Mouse (Mus musculus) cerebellum, adult 9-11 months (tissue): ENCODE measurements around the gene Fbxo41.

Experiments
- DNase-seq: peaks from one replicate; pipeline ENCODE4 v3.0.0; 2022

Gene Fbxo41

DNA sequence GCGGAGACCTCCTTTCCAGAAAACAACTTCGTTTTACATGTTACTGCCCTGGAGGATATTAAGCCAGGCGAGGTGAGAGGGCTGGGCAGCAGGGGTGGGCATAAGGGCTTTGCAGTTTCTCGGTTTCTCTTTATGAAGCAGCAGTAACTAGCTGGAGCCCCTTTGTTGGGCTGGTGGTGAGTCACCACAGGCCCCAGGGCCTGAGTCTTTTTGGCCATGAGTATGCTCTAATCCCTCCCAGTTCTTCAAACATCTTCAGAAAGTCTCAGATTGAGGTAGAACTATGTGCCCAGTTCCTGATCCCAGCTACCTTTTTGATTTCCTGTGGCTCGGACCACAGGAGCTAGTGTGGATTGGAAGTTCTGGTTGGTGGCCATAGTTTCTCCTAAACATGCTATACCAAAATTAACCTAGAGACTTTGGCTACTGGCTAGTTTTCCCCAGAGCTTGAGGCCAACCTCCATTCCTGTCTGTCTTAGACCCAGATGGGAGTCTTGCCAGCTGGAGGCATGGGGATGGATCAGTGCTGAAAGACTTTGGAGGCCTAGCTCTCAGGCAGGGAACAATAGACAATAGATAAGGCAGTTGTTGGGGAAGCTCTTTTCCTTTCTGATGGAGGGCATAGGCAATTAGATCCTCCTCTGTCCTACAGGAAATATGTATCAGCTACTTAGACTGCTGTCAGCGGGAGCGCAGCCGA lies 58.4 kb downstream of the Fbxo41 start:
- DNase-seq, result no peak

GRCm38 (mm10) chr6:85443488-85444233 lies 59.1 kb downstream of the Fbxo41 start:
- no peak for DNase-seq

- DNase-seq, result no peak
Measured at GRCm38 (mm10) chr6:85441142-85441541, 61.7 kb downstream of the Fbxo41 start.

DNA sequence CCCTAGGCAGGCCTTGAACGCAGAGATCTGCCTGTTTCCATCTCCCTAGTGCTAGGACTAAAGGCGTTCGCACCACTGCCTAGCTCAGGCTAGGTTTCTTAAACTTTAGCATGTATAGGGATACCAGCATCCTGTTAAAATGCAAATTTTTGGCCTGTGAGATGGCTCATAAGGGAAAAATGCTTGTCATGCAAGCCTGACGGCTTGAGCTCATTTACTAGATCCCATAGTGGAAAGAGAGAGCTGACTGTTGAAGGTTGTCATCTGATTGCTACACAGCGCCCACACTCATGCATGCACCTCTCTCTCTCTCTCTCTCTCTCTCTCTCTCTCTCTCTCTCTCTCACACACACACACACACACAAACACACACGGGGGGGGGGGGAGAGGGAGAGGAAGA lies 66.2 kb downstream of the Fbxo41 start:
- no peak for DNase-seq

DNA sequence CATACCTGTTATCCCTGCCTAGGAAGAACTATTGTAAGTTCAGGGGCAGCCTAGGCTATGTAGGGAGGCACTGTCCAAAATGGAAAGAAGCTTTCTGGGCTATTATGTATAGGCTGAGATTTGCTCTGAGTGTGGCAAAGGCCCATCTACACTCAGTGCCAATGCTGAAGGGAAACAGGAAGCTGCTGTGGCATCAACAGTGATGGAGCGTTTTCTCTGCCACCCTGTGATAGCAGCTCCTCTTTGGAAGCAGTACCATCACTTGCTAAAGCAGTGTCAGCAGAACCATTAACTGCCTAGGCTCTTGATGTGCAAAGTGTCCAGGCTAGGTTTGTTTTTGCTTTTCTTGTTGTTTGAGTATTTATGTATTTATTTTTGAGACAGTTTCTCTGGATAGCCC lies 66.6 kb downstream of the Fbxo41 start:
- no peak for DNase-seq

DNA sequence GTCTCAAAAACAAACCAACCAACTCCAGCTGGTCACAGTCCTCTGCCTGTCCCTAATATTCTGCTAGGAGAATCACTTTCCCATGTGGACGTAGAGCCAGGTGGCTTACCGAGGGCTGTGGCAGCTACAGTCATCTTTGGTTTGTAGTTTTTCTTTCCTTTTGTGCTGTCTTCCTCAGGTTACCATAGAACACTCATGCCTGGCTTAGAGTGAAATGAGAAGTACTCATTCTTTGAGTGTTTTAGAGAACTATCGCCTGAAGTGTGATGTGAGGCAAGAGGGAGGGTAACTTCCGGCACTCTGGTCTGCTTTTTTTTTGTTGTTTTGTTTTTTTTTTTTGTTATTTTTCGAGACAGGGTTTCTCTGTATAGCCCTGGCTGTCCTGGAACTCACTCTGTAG lies 68.9 kb downstream of the Fbxo41 start:
- no peak for DNase-seq

- DNase-seq, result peak; percentile 81
Measured at GRCm38 (mm10) chr6:85431842-85432431, 70.9 kb downstream of the Fbxo41 start, which contains the start of gene Smyd5. Gene Smyd5 (plus strand): TSS chr6:85431989.

DNA sequence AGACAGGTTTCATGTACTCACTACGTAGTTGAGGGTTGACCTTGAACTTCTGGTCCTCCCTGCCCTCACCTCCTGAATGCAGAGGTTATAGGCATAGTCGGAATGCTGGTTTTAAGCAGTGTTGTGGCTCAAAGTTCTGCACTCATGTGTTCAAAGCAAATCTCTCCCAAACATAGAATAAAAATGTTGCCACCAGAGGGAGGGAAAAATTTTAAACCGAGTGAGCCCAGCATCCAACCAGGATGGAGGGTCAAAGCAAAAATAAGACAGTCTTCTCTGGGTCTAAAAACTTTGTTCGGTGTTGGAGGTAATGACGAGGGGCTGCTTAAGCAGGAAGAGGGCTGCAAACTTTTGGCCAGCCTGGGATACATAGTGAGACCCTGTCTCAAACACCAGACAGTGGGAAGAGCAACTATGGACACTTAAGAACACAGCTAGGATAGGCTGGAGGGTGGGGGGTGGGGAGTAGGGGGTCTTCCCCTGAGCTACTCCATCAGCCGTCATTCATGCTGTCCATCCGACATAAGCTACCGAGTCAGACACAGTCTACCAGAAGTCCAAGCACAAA lies 71.4 kb downstream of the Fbxo41 start:
- DNase-seq, result no peak

- DNase-seq, result no peak
Measured at GRCm38 (mm10) chr6:85423836-85424379, 78.9 kb downstream of the Fbxo41 start, which contains the start of gene Noto. Gene Noto (plus strand): TSS chr6:85423886.
